Mouse (Mus musculus) lung, postnatal 10 days (tissue): ENCODE data around the gene Ush2a.

Experiments
- DNase-seq: peaks from one replicate; pipeline ENCODE4 v3.0.0; 2021

Gene Ush2a

GRCm38 (mm10) chr1:188551802-188552201, 290.0 kb downstream of the Ush2a start:
- no peak for DNase-seq

- DNase-seq = no peak
Measured at GRCm38 (mm10) chr1:188558911-188559310, 297.1 kb downstream of the Ush2a start.

GRCm38 (mm10) chr1:188566229-188566628, 304.4 kb downstream of the Ush2a start:
- DNase-seq = no peak

GRCm38 (mm10) chr1:188567486-188567885, 305.7 kb downstream of the Ush2a start:
- DNase-seq = no peak

- DNase-seq = no peak
Measured at GRCm38 (mm10) chr1:188568295-188568961, 306.6 kb downstream of the Ush2a start.

- DNase-seq = no peak
Measured at GRCm38 (mm10) chr1:188576246-188576747, 314.5 kb downstream of the Ush2a start.

- no peak for DNase-seq
Measured at GRCm38 (mm10) chr1:188577376-188577775, 315.6 kb downstream of the Ush2a start.

- no peak for DNase-seq
Measured at GRCm38 (mm10) chr1:188581136-188581535, 319.3 kb downstream of the Ush2a start.

- DNase-seq = no peak
Measured at GRCm38 (mm10) chr1:188595251-188595650, 333.4 kb downstream of the Ush2a start.

GRCm38 (mm10) chr1:188598052-188598451, 336.2 kb downstream of the Ush2a start:
- no peak for DNase-seq

- no peak for DNase-seq
Measured at GRCm38 (mm10) chr1:188599134-188599533, 337.3 kb downstream of the Ush2a start.

GRCm38 (mm10) chr1:188606450-188606849, 344.6 kb downstream of the Ush2a start:
- no peak for DNase-seq

GRCm38 (mm10) chr1:188616547-188616946, 354.7 kb downstream of the Ush2a start:
- DNase-seq = no peak

- DNase-seq = peak; percentile 9
Measured at GRCm38 (mm10) chr1:188633736-188634135, 371.9 kb downstream of the Ush2a start.

GRCm38 (mm10) chr1:188639666-188640065, 377.8 kb downstream of the Ush2a start:
- no peak for DNase-seq

- no peak for DNase-seq
Measured at GRCm38 (mm10) chr1:188643156-188643555, 381.3 kb downstream of the Ush2a start.

- no peak for DNase-seq
Measured at GRCm38 (mm10) chr1:188653001-188653400, 391.2 kb downstream of the Ush2a start.

GRCm38 (mm10) chr1:188656121-188656520, 394.3 kb downstream of the Ush2a start:
- DNase-seq = no peak

- peak; percentile 32 for DNase-seq
Measured at GRCm38 (mm10) chr1:188659159-188659558, 397.3 kb downstream of the Ush2a start.

- DNase-seq = peak; percentile 6
Measured at GRCm38 (mm10) chr1:188660339-188660738, 398.5 kb downstream of the Ush2a start.

- DNase-seq = no peak
Measured at GRCm38 (mm10) chr1:188660882-188661281, 399.1 kb downstream of the Ush2a start.

- DNase-seq = no peak
Measured at GRCm38 (mm10) chr1:188667460-188667859, 405.6 kb downstream of the Ush2a start.

- DNase-seq = no peak
Measured at GRCm38 (mm10) chr1:188668513-188668912, 406.7 kb downstream of the Ush2a start.

GRCm38 (mm10) chr1:188672871-188673270, 411.0 kb downstream of the Ush2a start:
- DNase-seq = no peak
